ENCODE assay signal across 21 mouse cellular contexts in the genomic region with DNA sequence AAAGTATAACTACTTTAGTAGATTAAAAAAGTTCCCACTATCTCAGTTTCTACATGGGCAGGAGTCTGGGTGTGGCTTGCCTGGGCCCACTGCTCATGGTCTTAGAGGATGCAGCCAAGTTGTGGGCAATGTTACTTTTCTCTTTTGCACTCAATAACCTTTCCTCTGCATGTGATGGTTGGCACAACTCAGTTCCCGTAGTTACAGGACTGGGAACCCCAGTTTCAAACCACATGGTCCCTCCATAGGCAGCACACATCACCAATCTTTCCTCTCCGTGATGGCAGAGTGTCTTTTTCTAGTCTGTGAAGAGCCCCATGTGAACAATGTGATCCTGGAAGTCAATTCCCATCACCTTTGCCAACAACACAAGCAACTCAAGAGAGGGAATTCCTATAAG. TPM values are rescaled to one million over a fixed set of nuclear protein-coding genes. Genes with fewer than 3 reads are reported as not detected.
DNase-seq lines count a peak whose midpoint lies in the region; ATAC-seq and TF ChIP-seq lines count a peak whose summit lies in the region.
"Had no signal": no experiment of that assay in that cellular context is flagged by ENCODE, and none has a peak within 500 bp of the region (broad histone marks: within the 10 kb centered on the region; RNA-seq: fewer than 3 reads in every experiment).

No protein-coding gene starts in this region.

- H3K4me3 ChIP-seq in heart, adult 2 months, result no peak overlapping the region
- no peak overlapping the region for H3K4me3 ChIP-seq in stomach, postnatal 0 days (ENCODE audit: low read depth, low read length)
- no peak overlapping the region for H3K4me3 ChIP-seq in intestine, embryonic 15.5 days (replicated peaks)
- H3K4me3 ChIP-seq: embryonic facial prominence, embryonic 10.5 days; gastrocnemius, adult 2 months; liver, embryonic 12.5 days; midbrain, embryonic 15.5 days; neural tube, embryonic 12.5 days had no signal

- 48% methylated on average over 2 of the region's 2 CpGs for WGBS in heart, adult 2 months
- WGBS in stomach, postnatal 0 days, result 58% methylated on average over 2 of the region's 2 CpGs
- 60% methylated on average over 2 of the region's 2 CpGs for WGBS in intestine, embryonic 15.5 days

- no peak for TF ChIP-seq EP300 in heart, adult 2 months (IDR thresholded peaks at IDR 0.05; ENCODE audit: insufficient read depth, low read depth, low read length)
- TF ChIP-seq EP300 in stomach, postnatal 0 days (optimal IDR thresholded peaks at IDR 0.05), result no peak

- no peak overlapping the region for H3K4me2 ChIP-seq in stomach, postnatal 0 days (replicated peaks; ENCODE audit: low read depth)
- no peak overlapping the region for H3K4me2 ChIP-seq in intestine, embryonic 15.5 days (replicated peaks)
- H3K4me2 ChIP-seq: liver, embryonic 12.5 days; midbrain, embryonic 15.5 days; neural tube, embryonic 12.5 days had no signal

- TF ChIP-seq POLR2A in heart, adult 2 months (IDR thresholded peaks at IDR 0.05; ENCODE audit: insufficient read depth, low read depth, low read length), result no peak

- DNase-seq in heart, adult 2 months, result peak; percentile 20 to 28
- no peak for DNase-seq in heart, adult 8-10 months (ENCODE audit: low spot score)
- DNase-seq in spleen, postnatal 4 days (ENCODE audit: low spot score in 2 of 2), result peak; percentile 14 to 68
- no peak for DNase-seq in spleen, postnatal 14 days (ENCODE audit: low spot score in 2 of 2)
- peak; percentile 1 to 8 for DNase-seq in heart, postnatal 14 days
- DNase-seq in stomach, postnatal 0 days (ENCODE audit: low spot score), result peak; percentile 14
- DNase-seq: adrenal gland, postnatal 25 days; cerebellum, postnatal 14 days; lung, postnatal 14 days; right cerebral cortex, adult 18-20 months had no signal

- no peak overlapping the region for H3K27ac ChIP-seq in heart, adult 2 months
- H3K27ac ChIP-seq in stomach, postnatal 0 days (replicated peaks), result no peak overlapping the region
- H3K27ac ChIP-seq in intestine, embryonic 15.5 days, result no peak overlapping the region
- H3K27ac ChIP-seq: embryonic facial prominence, embryonic 10.5 days; gastrocnemius, adult 2 months; liver, embryonic 12.5 days; midbrain, embryonic 15.5 days; neural tube, embryonic 12.5 days had no signal

- no peak overlapping the region for H3K9ac ChIP-seq in heart, adult 2 months (ENCODE audit: low read depth, low read length)
- H3K9ac ChIP-seq in stomach, postnatal 0 days (ENCODE audit: low read length), result no peak overlapping the region
- no peak overlapping the region for H3K9ac ChIP-seq in intestine, embryonic 15.5 days
- H3K9ac ChIP-seq: liver, embryonic 12.5 days; midbrain, embryonic 15.5 days; neural tube, embryonic 12.5 days had no signal

- TF ChIP-seq CTCF in heart, adult 2 months (IDR thresholded peaks at IDR 0.05), result no peak
- TF ChIP-seq CTCF in stomach, postnatal 0 days (IDR thresholded peaks at IDR 0.05; ENCODE audit: low read depth), result no peak

- H3K4me1 ChIP-seq in heart, adult 2 months (ENCODE audit: control insufficient read depth, insufficient read depth, low read length), result no peaks in the 10 kb centered on the region
- H3K4me1 ChIP-seq in stomach, postnatal 0 days (replicated peaks; ENCODE audit: control insufficient read depth, insufficient read depth), result no peaks in the 10 kb centered on the region
- H3K4me1 ChIP-seq in intestine, embryonic 15.5 days (replicated peaks), result no peaks in the 10 kb centered on the region
- H3K4me1 ChIP-seq: embryonic facial prominence, embryonic 10.5 days; liver, embryonic 12.5 days; midbrain, embryonic 15.5 days; neural tube, embryonic 12.5 days had no signal

- H3K79me2 ChIP-seq in heart, adult 2 months (replicated peaks; ENCODE audit: control insufficient read depth, insufficient read depth, low read length), result no peaks in the 10 kb centered on the region

- no peaks in the 10 kb centered on the region for H3K27me3 ChIP-seq in heart, adult 2 months (ENCODE audit: control insufficient read depth, insufficient read depth, low read length)
- H3K27me3 ChIP-seq in stomach, postnatal 0 days (ENCODE audit: control insufficient read depth, insufficient read depth, low read length), result no peaks in the 10 kb centered on the region
- H3K27me3 ChIP-seq in intestine, embryonic 15.5 days (replicated peaks), result no peaks in the 10 kb centered on the region
- H3K27me3 ChIP-seq: liver, embryonic 12.5 days; midbrain, embryonic 15.5 days; neural tube, embryonic 12.5 days had no signal

- no peaks in the 10 kb centered on the region for H3K36me3 ChIP-seq in heart, adult 2 months (ENCODE audit: control insufficient read depth, insufficient read depth, low read length)
- H3K36me3 ChIP-seq in stomach, postnatal 0 days (ENCODE audit: control insufficient read depth, insufficient read depth, low read length), result no peaks in the 10 kb centered on the region
- H3K36me3 ChIP-seq in intestine, embryonic 15.5 days, result no peaks in the 10 kb centered on the region
- H3K36me3 ChIP-seq: embryonic facial prominence, embryonic 10.5 days; liver, embryonic 12.5 days; midbrain, embryonic 15.5 days; neural tube, embryonic 12.5 days had no signal

- peaks cover 29% of the 10 kb centered on the region for H3K9me3 ChIP-seq in stomach, postnatal 0 days (ENCODE audit: control insufficient read depth, low read length)
- peaks cover 28% of the 10 kb centered on the region; the same call in 1 of the 2 replicates for H3K9me3 ChIP-seq in intestine, embryonic 15.5 days

- intact Hi-C loops in heart, adult 2 months (cut with DNase I), result no loop called here
- intact Hi-C loops in heart, postnatal 14 days (cut with DNase I), result no loop called here

- ATAC-seq in stomach, postnatal 0 days (ENCODE audit: low FRiP score, low TSS enrichment), result no peak
- no peak for ATAC-seq in intestine, embryonic 15.5 days
- ATAC-seq: inflammation-experienced regulatory T-cells, adult 6 months; liver, embryonic 12.5 days; midbrain, embryonic 15.5 days had no signal

RNA-seq across cellular contexts. Expression of a gene that starts 0.7 kb away (rescaled TPM):
- under 1 TPM in 1 of 2 experiments, not detected in 1; 0.13 TPM for total RNA-seq in heart, adult 2 months (2021)
- 0.06 TPM in 2 replicates for polyA plus RNA-seq in heart, adult 2 months (2012; rRNA removed)
- under 1 TPM in 1 of 4 experiments, not detected in 3; 0.35 TPM for total RNA-seq in heart, adult 8-10 months (2022)
- under 1 TPM; 0.07 to 0.15 TPM for total RNA-seq in heart, postnatal 14 days (2021)
- polyA plus RNA-seq in stomach, postnatal 0 days (2015; fragmentation: Nextera tagmentation; extraction: Ambion mirVana), result 0.54 and 0.84 TPM in 2 replicates
- polyA plus RNA-seq in intestine, embryonic 15.5 days (2015; fragmentation: Nextera tagmentation; extraction: Ambion mirVana), result 0.88 and 1.0 TPM in 2 replicates
- total RNA-seq: gastrocnemius, adult 2 months had no signal

RNA-seq across cellular contexts. Expression of a gene that starts 15.7 kb away (rescaled TPM):
- total RNA-seq in heart, adult 2 months (2021), result not detected
- polyA plus RNA-seq in heart, adult 2 months (2012; rRNA removed), result 0.32 TPM in 1 of 2 replicates, not detected in the other
- not detected for total RNA-seq in heart, adult 8-10 months (2022)
- not detected for total RNA-seq in heart, postnatal 14 days (2021)
- polyA plus RNA-seq in stomach, postnatal 0 days (2015; fragmentation: Nextera tagmentation; extraction: Ambion mirVana), result 23.6 and 24.8 TPM in 2 replicates
- polyA plus RNA-seq in intestine, embryonic 15.5 days (2015; fragmentation: Nextera tagmentation; extraction: Ambion mirVana), result 29.2 and 30.1 TPM in 2 replicates
- total RNA-seq: gastrocnemius, adult 2 months; layer of hippocampus, postnatal 14 days; MEL had no signal
- polyA plus RNA-seq: embryonic facial prominence, embryonic 10.5 days; inflammation-experienced regulatory T-cells, adult 6 months; liver, embryonic 12.5 days; midbrain, embryonic 15.5 days; neural tube, embryonic 12.5 days had no signal

RNA-seq across cellular contexts. Expression of a gene that starts 21.9 kb away (rescaled TPM):
- under 1 TPM in 1 of 2 experiments, not detected in 1; 0.23 TPM for total RNA-seq in heart, adult 2 months (2021)
- 0.53 and 0.66 TPM in 2 replicates for polyA plus RNA-seq in heart, adult 2 months (2012; rRNA removed)
- under 1 TPM; 0.26 to 0.60 (median 0.41) TPM for total RNA-seq in heart, adult 8-10 months (2022)
- under 1 TPM; 0.45 to 0.56 TPM for total RNA-seq in heart, postnatal 14 days (2021)
- polyA plus RNA-seq in stomach, postnatal 0 days (2015; fragmentation: Nextera tagmentation; extraction: Ambion mirVana), result 7.2 and 8.2 TPM in 2 replicates
- polyA plus RNA-seq in intestine, embryonic 15.5 days (2015; fragmentation: Nextera tagmentation; extraction: Ambion mirVana), result 6.1 and 8.3 TPM in 2 replicates
- total RNA-seq: gastrocnemius, adult 2 months; MEL had no signal

RNA-seq across cellular contexts. Expression of a gene that starts 27.1 kb away (rescaled TPM):
- total RNA-seq in heart, adult 2 months (2021), result not detected
- polyA plus RNA-seq in heart, adult 2 months (2012; rRNA removed), result not detected in 2 replicates
- total RNA-seq in heart, adult 8-10 months (2022), result under 1 TPM in 1 of 4 experiments, not detected in 3; 0.12 TPM
- total RNA-seq in heart, postnatal 14 days (2021), result not detected
- 0.12 TPM in 1 of 2 replicates, not detected in the other for polyA plus RNA-seq in stomach, postnatal 0 days (2015; fragmentation: Nextera tagmentation; extraction: Ambion mirVana)
- polyA plus RNA-seq in intestine, embryonic 15.5 days (2015; fragmentation: Nextera tagmentation; extraction: Ambion mirVana), result 0.14 and 0.18 TPM in 2 replicates
- total RNA-seq: gastrocnemius, adult 2 months; layer of hippocampus, postnatal 14 days; left cerebral cortex, postnatal 36 days; MEL had no signal
- polyA plus RNA-seq: embryonic facial prominence, embryonic 10.5 days; heart, postnatal 0 days; inflammation-experienced regulatory T-cells, adult 6 months; liver, embryonic 12.5 days; midbrain, embryonic 15.5 days; neural tube, embryonic 12.5 days had no signal

RNA-seq across cellular contexts. Expression of a gene that starts 50.0 kb away (rescaled TPM):
- 10 to 100 TPM in 1 of 2 experiments, 1 to 10 TPM in 1; 8.7 to 11.5 TPM for total RNA-seq in heart, adult 2 months (2021)
- polyA plus RNA-seq in heart, adult 2 months (2012; rRNA removed), result 12.7 and 23.9 TPM in 2 replicates
- 10 to 100 TPM; 10.6 to 14.2 (median 11.0) TPM for total RNA-seq in heart, adult 8-10 months (2022)
- total RNA-seq in heart, postnatal 14 days (2021), result 10 to 100 TPM; 25.4 to 32.1 TPM
- polyA plus RNA-seq in stomach, postnatal 0 days (2015; fragmentation: Nextera tagmentation; extraction: Ambion mirVana), result 30.0 and 34.1 TPM in 2 replicates
- polyA plus RNA-seq in intestine, embryonic 15.5 days (2015; fragmentation: Nextera tagmentation; extraction: Ambion mirVana), result 158 and 160 TPM in 2 replicates

Comparison
In these comparisons a context has a peak if more than half of its experiments do, and no peak if none do; other contexts are left out.
1. DNase-seq: peak in heart, adult 2 months (2 of 2), spleen, postnatal 4 days (2 of 2), heart, postnatal 14 days (2 of 2) and stomach, postnatal 0 days (single experiment); none in heart, adult 8-10 months (single experiment) and spleen, postnatal 14 days (0 of 2).